Mouse (Mus musculus) ES-E14 (cell line): ENCODE measurements around the gene Lypd4. TPM values are rescaled to one million over a fixed set of nuclear protein-coding genes. Genes with fewer than 3 reads are reported as not detected.
A peak's percentile ranks its signal among the peaks of the same experiment; 100 is the strongest.

ENCODE experiments used
- DNase-seq: peaks from one replicate; pipeline ENCODE4 v3.0.0-alpha.2; 2013; ENCODE audit warnings: low read depth, low spot score
- H3K27ac ChIP-seq: 2 replicates; pipeline ENCODE4 v1.5.1; 2012; ENCODE audit warnings: low read depth, mild to moderate bottlenecking, low read length, moderate library complexity, mixed read lengths; ENCODE audit not compliant: poor library complexity, insufficient read depth, severe bottlenecking
- H3K36me3 ChIP-seq: 2 replicates; pipeline ENCODE4 v1.6.1; 2012; ENCODE audit warnings: mild to moderate bottlenecking, low read length, moderate library complexity, mixed read lengths; ENCODE audit not compliant: control insufficient read depth, poor library complexity, insufficient read depth, severe bottlenecking
- H3K4me1 ChIP-seq, 2 experiments: fragments of 150-350 bp in 1 of 2; sonication (generic) in 1 of 2; 2 replicates each; pipeline ENCODE4 v1.6.1; 2012; ENCODE audit warnings: low read length in 2 of 2, mild to moderate bottlenecking in 1 of 2, mixed read lengths in 1 of 2; ENCODE audit not compliant: control insufficient read depth in 2 of 2, insufficient read depth in 2 of 2, poor library complexity in 1 of 2
- H3K4me3 ChIP-seq, 2 experiments: fragments of 150-350 bp in 1 of 2; sonication (generic) in 1 of 2; 2 replicates each; pipeline ENCODE4 v1.5.1; 2012; ENCODE audit warnings: low read length in 2 of 2, low read depth in 1 of 2, mild to moderate bottlenecking in 1 of 2, mixed read lengths in 1 of 2; ENCODE audit not compliant: insufficient read depth in 1 of 2, poor library complexity in 1 of 2, severe bottlenecking in 1 of 2
- H3K9ac ChIP-seq: 2 replicates; pipeline ENCODE4 v1.6.1; 2012; ENCODE audit warnings: low read depth, mild to moderate bottlenecking, low read length, mixed read lengths; ENCODE audit not compliant: poor library complexity, insufficient read depth, severe bottlenecking
- H3K9me3 ChIP-seq: fragments of 150-350 bp; sonication (generic); 2 replicates; pipeline ENCODE4 v1.6.1; 2012; ENCODE audit warnings: low read depth, mild to moderate bottlenecking, low read length; ENCODE audit not compliant: control insufficient read depth, insufficient read depth
- CHD2 ChIP-seq: IDR thresholded peaks from 2 replicates; pipeline ENCODE4 v1.6.1; 2014; ENCODE audit warnings: mild to moderate bottlenecking, low read depth, low read length, inconsistent platforms
- HCFC1 ChIP-seq: IDR thresholded peaks from 2 replicates; pipeline ENCODE4 v1.6.1; 2012; ENCODE audit warnings: low read length, inconsistent platforms, borderline replicate concordance; ENCODE audit not compliant: insufficient read depth
- MAFK ChIP-seq: IDR thresholded peaks from 2 replicates; pipeline ENCODE4 v1.6.1; 2014; ENCODE audit warnings: mild to moderate bottlenecking, low read depth, low read length, inconsistent platforms; ENCODE audit not compliant: insufficient read depth
- ZC3H11A ChIP-seq: IDR thresholded peaks from 2 replicates; pipeline ENCODE4 v1.6.1; 2012; ENCODE audit warnings: low read depth, mild to moderate bottlenecking, inconsistent platforms, low read length, borderline replicate concordance
- ZNF384 ChIP-seq: IDR thresholded peaks from 2 replicates; pipeline ENCODE4 v1.6.1; 2012; ENCODE audit warnings: low read depth, low read length, inconsistent platforms
- in situ Hi-C, 2 experiments: fragments of 600-800 bp; cut with MboI; formaldehyde crosslinking; loops; one replicate each; pipeline ENCODE4 v1.15.1; 2025; ENCODE audit warnings: low sequenced_read_pairs in 2 of 2, inconsistent platforms in 1 of 2; ENCODE audit not compliant: unreplicated experiment in 2 of 2
- total RNA-seq: library from RNA; depleted of rRNA; stranded (reverse); fragments of 300-350 nt; gene quantifications from 2 replicates; pipeline ENCODE4 v1.2.3, GENCODE M21; 2012

Lypd4 gene
- total RNA-seq, 1 experiment, result 0.18 TPM

DNA sequence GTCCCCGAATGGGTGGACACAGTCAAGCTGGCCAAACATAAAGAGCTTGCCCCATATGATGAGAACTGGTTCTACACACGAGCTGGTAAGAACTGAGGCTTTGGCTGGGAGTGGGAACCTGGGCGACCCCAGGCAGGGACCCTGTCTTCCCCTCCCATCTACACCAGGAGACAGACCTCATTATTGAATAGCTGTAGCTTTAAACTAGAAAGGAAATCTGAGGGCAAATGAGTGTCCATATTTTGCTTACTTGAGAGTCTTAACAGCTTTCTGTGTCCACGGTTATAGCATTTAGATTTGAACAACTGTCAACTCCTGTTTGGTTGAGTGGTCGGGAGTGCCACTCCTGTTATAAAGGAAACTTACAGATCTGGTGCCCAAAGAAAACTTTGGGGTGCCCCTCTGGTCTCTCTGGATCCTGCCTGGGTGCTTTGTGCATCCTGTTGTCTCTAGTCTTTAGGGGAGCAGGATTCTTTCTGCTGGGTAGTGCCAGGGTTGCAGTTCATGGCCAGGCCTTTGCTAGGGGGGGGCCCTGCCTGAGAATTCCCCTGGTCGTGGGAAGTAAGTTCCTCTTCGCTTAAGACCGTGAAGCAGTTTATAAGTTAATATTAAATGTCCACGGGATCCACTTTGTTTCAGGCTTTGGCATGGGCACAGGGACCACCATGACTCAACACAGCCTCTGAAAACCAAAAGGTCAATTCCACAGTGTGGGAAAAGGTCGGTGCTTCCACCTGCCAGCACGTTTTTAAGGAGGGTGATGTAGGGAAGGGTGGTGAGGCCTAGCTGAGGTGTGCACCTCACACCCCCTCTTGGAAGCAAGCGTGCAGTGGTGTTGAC is 15.9 kb upstream of the Lypd4 start:
- TF ChIP-seq HCFC1, result no peak
- no peak for TF ChIP-seq ZNF384
- TF ChIP-seq ZC3H11A, result no peak
- peak overlapping the region; percentile 100 for H3K9ac ChIP-seq
- H3K9me3 ChIP-seq, result no peaks in the 10 kb centered on the region
- in situ Hi-C loops, result no loop called here
- peak overlapping the region; percentile 70 to 98 for H3K4me3 ChIP-seq
- H3K27ac ChIP-seq, result peak overlapping the region; percentile 94
- H3K36me3 ChIP-seq, result peaks cover 57% of the 10 kb centered on the region
- DNase-seq, result no peak
- H3K4me1 ChIP-seq, result peaks cover 0 to 20% of the 10 kb centered on the region in 2 experiments; a peak in 1 of 4 replicates

DNA sequence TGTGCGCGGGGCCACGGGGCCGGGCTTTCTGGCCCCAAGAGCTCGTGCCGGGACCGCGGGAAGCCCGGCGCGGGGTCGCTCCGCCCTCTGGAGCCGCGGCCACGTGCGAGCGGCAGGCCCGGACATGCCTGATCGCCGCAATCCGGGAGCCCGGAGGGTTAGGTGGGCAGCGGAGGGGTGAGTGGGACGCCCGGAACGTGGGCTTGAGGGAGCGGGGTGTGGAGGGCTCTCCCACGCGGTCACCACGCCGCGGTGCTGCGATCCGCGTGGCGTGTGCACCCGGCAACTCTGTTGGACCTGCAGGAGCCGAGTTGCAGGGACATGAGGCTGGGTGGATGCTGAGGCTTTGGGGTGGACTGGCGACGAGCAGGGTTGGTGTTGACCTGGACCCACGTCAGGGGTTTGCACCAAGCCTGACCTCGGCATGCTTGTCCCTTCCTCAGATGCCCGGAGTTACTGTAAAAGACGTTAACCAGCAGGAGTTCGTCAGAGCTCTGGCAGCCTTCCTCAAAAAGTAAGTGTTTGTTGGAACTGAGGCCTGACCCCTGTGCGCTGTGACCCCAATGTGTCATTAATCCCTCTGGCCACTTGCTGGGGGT is 15.1 kb upstream of the Lypd4 start:
- DNase-seq, result no peak
- Histone ChIP-seq H3K4me3 (peak overlapping the region; percentile 70 to 98), H3K27ac (peak overlapping the region; percentile 94), H3K4me1 (peaks cover 0 to 28% of the 10 kb centered on the region in 2 experiments; a peak in 2 of 4 replicates), H3K36me3 (peaks cover 51% of the 10 kb centered on the region), H3K9ac (peak overlapping the region; percentile 100), H3K9me3 (no peaks in the 10 kb centered on the region)
- in situ Hi-C loops, result no loop called here
- TF ChIP-seq MAFK, result no peak
- TF ChIP-seq HCFC1, result no peak

DNA sequence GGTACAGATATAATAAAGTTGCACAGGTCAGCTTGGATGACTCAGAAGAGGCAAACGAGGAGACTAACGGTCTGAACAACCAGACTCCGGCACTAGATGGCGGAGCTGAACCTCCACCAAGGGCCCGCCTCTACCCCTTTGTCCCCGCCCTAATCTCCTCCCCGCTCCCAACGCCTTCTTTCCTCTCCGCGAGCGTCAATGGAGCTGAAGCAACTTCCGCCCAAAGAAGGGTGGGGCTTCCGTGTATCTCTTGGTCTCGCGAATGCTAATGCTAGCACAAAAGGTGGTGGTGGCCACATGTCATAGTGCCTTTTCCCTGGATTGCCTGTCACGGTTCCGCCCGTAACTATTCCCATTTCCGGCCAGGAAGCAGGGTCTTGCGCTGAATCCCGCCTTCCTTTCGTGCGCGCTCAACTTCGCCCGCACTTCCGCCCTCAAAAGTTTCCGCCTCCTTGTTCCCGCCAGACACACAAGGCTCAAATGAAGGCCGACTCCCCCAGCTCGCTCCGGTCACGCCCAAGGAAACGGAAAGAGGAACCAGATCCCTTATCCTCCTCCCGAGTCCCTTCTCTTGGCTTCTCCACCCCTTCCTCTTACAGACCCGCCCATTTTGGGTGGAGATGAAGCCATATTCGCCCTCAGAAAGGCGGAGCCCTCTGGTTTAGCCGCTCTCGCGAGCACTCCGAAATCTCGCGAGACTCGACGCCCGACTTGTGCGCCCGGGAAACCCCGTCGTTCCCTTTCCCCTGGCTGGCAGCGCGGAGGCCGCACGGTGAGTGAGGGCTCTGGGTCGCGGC is 14.4 kb upstream of the Lypd4 start, which contains the start of gene Rps19:
TSS of gene Rps19 (plus strand) at position 476 of the 797 bp plus-strand sequence.
- Histone ChIP-seq H3K36me3 (peaks cover 44% of the 10 kb centered on the region), H3K4me1 (peaks cover 0 to 28% of the 10 kb centered on the region in 2 experiments; a peak in 2 of 4 replicates), H3K9ac (peak within 1 kb of the TSS; percentile 100), H3K27ac (peak within 1 kb of the TSS; percentile 99), H3K4me3 (peak within 1 kb of the TSS; percentile 70 to 98), H3K9me3 (no peaks in the 10 kb centered on the region)
- in situ Hi-C loops, result no loop called here
- DNase-seq, result peak; percentile 99
- TF ChIP-seq ZC3H11A, result no peak
- 0 out of 2 replicates have a peak, but pooled peaks have one; percentile 25 for TF ChIP-seq MAFK
- peak; percentile 83 for TF ChIP-seq HCFC1
- TF ChIP-seq ZNF384, result no peak
- peak; percentile 100 for TF ChIP-seq CHD2

DNA sequence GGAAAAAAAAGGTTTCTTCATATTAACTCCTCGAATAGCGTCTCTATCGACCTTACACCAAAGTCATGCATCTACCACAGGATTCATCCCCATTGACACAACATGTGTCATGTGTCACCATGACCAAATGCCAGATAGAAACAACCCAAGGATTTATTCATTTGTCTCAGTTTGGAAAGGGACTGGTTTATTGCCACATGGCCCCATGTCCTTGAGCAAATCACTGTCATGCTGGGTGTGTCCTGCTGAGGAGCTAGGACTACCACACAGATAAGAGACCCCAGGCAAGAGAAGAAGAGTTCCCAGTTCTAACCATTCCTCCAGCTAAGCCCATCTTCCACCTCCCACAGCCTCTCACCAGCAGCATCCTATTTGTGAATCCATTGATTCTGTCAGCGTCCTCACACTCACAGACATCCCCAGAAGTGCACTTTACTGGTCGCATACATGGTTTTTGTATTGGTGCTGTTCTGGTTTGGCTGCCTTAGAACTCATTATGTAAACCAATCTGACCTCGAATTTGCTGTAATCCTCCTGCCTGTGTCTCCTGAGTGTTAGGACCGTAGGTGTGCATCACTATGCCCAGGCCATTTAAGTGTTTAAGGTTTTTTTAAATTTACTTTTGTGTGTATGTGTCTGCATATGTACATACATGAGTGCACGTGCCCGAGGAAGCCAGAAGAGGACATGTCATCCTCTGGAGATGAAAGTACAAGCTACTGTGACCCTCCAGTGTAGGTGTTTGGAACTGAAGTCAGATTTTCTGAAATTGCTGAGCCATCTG is 12.9 kb upstream of the Lypd4 start:
- TF ChIP-seq HCFC1 (no peak), ZNF384 (no peak), MAFK (no peak), CHD2 (no peak), ZC3H11A (no peak)
- peaks cover 7 to 31% of the 10 kb centered on the region in 2 experiments for H3K4me1 ChIP-seq
- no peaks in the 10 kb centered on the region for H3K9me3 ChIP-seq
- H3K4me3 ChIP-seq, result no peak overlapping the region
- peaks cover 30% of the 10 kb centered on the region for H3K36me3 ChIP-seq
- DNase-seq, result no peak
- H3K9ac ChIP-seq, result no peak overlapping the region
- H3K27ac ChIP-seq, result no peak overlapping the region
- in situ Hi-C loops, result no loop called here
